Mouse (Mus musculus) forebrain, embryonic 10.5 days (tissue): Measurements from ENCODE around the gene Rprd1b. TPM values are rescaled to one million over a fixed set of nuclear protein-coding genes. Genes with fewer than 3 reads are reported as not detected.
"Not testable (repeated sequence)": the region's sequence is repeated elsewhere in the genome, so short reads cannot be mapped to it uniquely, and the experiment has no call there.

Source experiments
- DNase-seq: peaks from one replicate; pipeline ENCODE4 v3.0.0-alpha.2; 2017; ENCODE audit warnings: low spot score; ENCODE audit errors: extremely low spot score
- H3K27ac ChIP-seq: fragments of 300-500 bp; sonication (generic); 2 replicates; pipeline ENCODE4 v1.5.1; 2016; ENCODE audit warnings: mild to moderate bottlenecking
- H3K27me3 ChIP-seq: fragments of 300-500 bp; sonication (generic); 2 replicates; pipeline ENCODE4 v1.6.1; 2016; ENCODE audit warnings: mild to moderate bottlenecking; ENCODE audit not compliant: poor library complexity, severe bottlenecking
- H3K36me3 ChIP-seq: fragments of 300-500 bp; sonication (generic); replicated peaks from 2 replicates; pipeline ENCODE4 v1.6.1; 2016; ENCODE audit warnings: mild to moderate bottlenecking, moderate library complexity
- H3K4me1 ChIP-seq: fragments of 300-500 bp; sonication (generic); 2 replicates; pipeline ENCODE4 v1.6.1; 2016
- H3K4me3 ChIP-seq: fragments of 300-500 bp; sonication (generic); 2 replicates; pipeline ENCODE4 v1.5.1; 2016; ENCODE audit warnings: mild to moderate bottlenecking, moderate library complexity
- H3K9me3 ChIP-seq: fragments of 300-500 bp; sonication (generic); 2 replicates; pipeline ENCODE4 v1.6.1; 2016; ENCODE audit warnings: mild to moderate bottlenecking, moderate library complexity
- WGBS: fragments of 180-500 bp; shearing (Covaris S2); methylation state at CpG from one replicate; pipeline ENCODE4 v1.1.7; 2016; 5-methylcytosine and 5-hydroxymethylcytosine counted together
- polyA plus RNA-seq: library from polyadenylated mRNA; unstranded; fragments of >200 nt; fragmentation: Nextera tagmentation; extraction: Ambion mirVana; gene quantifications from 2 replicates; pipeline ENCODE4 v1.2.1, GENCODE M21; 2016

Rprd1b gene
- polyA plus RNA-seq, 1 experiment from 2014 or later = 59.3 TPM

GRCm38 (mm10) chr2:158048718-158049117 lies 20.4 kb downstream of the Rprd1b start:
- WGBS = 96% methylated on average over 1 of the region's 1 CpGs
- Histone ChIP-seq H3K9me3 (no peaks in the 10 kb centered on the region), H3K27me3 (no peaks in the 10 kb centered on the region), H3K27ac (no peak overlapping the region), H3K36me3 (peaks cover 88% of the 10 kb centered on the region), H3K4me1 (no peaks in the 10 kb centered on the region), H3K4me3 (no peak overlapping the region)
- no peak for DNase-seq

GRCm38 (mm10) chr2:158050116-158050515 lies 21.8 kb downstream of the Rprd1b start:
- peaks cover 83% of the 10 kb centered on the region for H3K36me3 ChIP-seq
- no peaks in the 10 kb centered on the region for H3K4me1 ChIP-seq
- no peak overlapping the region for H3K4me3 ChIP-seq
- 94% methylated on average over 8 of the region's 8 CpGs for WGBS
- H3K9me3 ChIP-seq = no peaks in the 10 kb centered on the region
- H3K27me3 ChIP-seq = no peaks in the 10 kb centered on the region
- H3K27ac ChIP-seq = no peak overlapping the region
- DNase-seq = peak; percentile 7

- H3K27me3 ChIP-seq = no peaks in the 10 kb centered on the region
- no peak overlapping the region for H3K4me3 ChIP-seq
- H3K36me3 ChIP-seq = peaks cover 85% of the 10 kb centered on the region
- WGBS = 95% methylated on average over 3 of the region's 3 CpGs
- H3K27ac ChIP-seq = no peak overlapping the region
- no peaks in the 10 kb centered on the region for H3K4me1 ChIP-seq
- H3K9me3 ChIP-seq = no peaks in the 10 kb centered on the region
- DNase-seq = peak; percentile 12
These were observed 26.3 kb downstream of the Rprd1b start for GRCm38 (mm10) chr2:158054596-158054995.

- 87% methylated on average over 8 of the region's 8 CpGs for WGBS
- not testable (repeated sequence) for H3K4me3 ChIP-seq, H3K27me3 ChIP-seq, H3K27ac ChIP-seq, H3K9me3 ChIP-seq, H3K4me1 ChIP-seq
- DNase-seq = peak; percentile 6
- peaks cover 85% of the 10 kb centered on the region for H3K36me3 ChIP-seq
These were observed 27.1 kb downstream of the Rprd1b start for GRCm38 (mm10) chr2:158055383-158055782.

GRCm38 (mm10) chr2:158057030-158057429 lies 28.7 kb downstream of the Rprd1b start:
- WGBS = 91% methylated on average over 3 of the region's 3 CpGs
- Histone ChIP-seq H3K27ac (no peak overlapping the region), H3K4me3 (no peak overlapping the region), H3K9me3 (no peaks in the 10 kb centered on the region), H3K4me1 (no peaks in the 10 kb centered on the region), H3K36me3 (peaks cover 89% of the 10 kb centered on the region), H3K27me3 (no peaks in the 10 kb centered on the region)
- DNase-seq = peak; percentile 7

GRCm38 (mm10) chr2:158058534-158058933 lies 30.2 kb downstream of the Rprd1b start:
- Histone ChIP-seq H3K27ac (no peak overlapping the region), H3K27me3 (no peaks in the 10 kb centered on the region), H3K36me3 (peaks cover 92% of the 10 kb centered on the region), H3K4me1 (no peaks in the 10 kb centered on the region), H3K4me3 (no peak overlapping the region), H3K9me3 (no peaks in the 10 kb centered on the region)
- no peak for DNase-seq
- 95% methylated on average over 10 of the region's 10 CpGs for WGBS

- peak; percentile 12 for DNase-seq
- WGBS = 89% methylated on average over 8 of the region's 8 CpGs
- no peaks in the 10 kb centered on the region for H3K4me1 ChIP-seq
- H3K4me3 ChIP-seq = no peak overlapping the region
- no peaks in the 10 kb centered on the region for H3K27me3 ChIP-seq
- no peak overlapping the region for H3K27ac ChIP-seq
- H3K9me3 ChIP-seq = no peaks in the 10 kb centered on the region
- peaks cover 97% of the 10 kb centered on the region for H3K36me3 ChIP-seq
These were observed 31.4 kb downstream of the Rprd1b start for GRCm38 (mm10) chr2:158059666-158060105.

- Histone ChIP-seq H3K27me3 (no peaks in the 10 kb centered on the region), H3K4me1 (peaks cover 3% of the 10 kb centered on the region; the same call in 1 of the 2 replicates), H3K36me3 (peaks cover 93% of the 10 kb centered on the region), H3K4me3 (no peak overlapping the region), H3K9me3 (no peaks in the 10 kb centered on the region), H3K27ac (no peak overlapping the region)
- DNase-seq = no peak
- WGBS = 97% methylated on average over 3 of the region's 3 CpGs
These were observed 34.7 kb downstream of the Rprd1b start for GRCm38 (mm10) chr2:158063036-158063435.

GRCm38 (mm10) chr2:158064571-158065048 lies 36.3 kb downstream of the Rprd1b start:
- H3K36me3 ChIP-seq = peaks cover 88% of the 10 kb centered on the region
- no peaks in the 10 kb centered on the region for H3K9me3 ChIP-seq
- 77% methylated on average over 3 of the region's 3 CpGs for WGBS
- no peak overlapping the region for H3K27ac ChIP-seq
- DNase-seq = no peak
- H3K4me3 ChIP-seq = no peak overlapping the region
- H3K4me1 ChIP-seq = peaks cover 3% of the 10 kb centered on the region; the same call in 1 of the 2 replicates
- no peaks in the 10 kb centered on the region for H3K27me3 ChIP-seq

- no peak for DNase-seq
- Histone ChIP-seq H3K27ac (no peak overlapping the region), H3K9me3 (no peaks in the 10 kb centered on the region), H3K4me1 (peaks cover 3% of the 10 kb centered on the region; the same call in 1 of the 2 replicates), H3K4me3 (no peak overlapping the region), H3K36me3 (peaks cover 87% of the 10 kb centered on the region), H3K27me3 (no peaks in the 10 kb centered on the region)
- WGBS = 87% methylated on average over 5 of the region's 5 CpGs
These were observed 36.8 kb downstream of the Rprd1b start for GRCm38 (mm10) chr2:158065064-158065463.

GRCm38 (mm10) chr2:158066456-158066855 lies 38.2 kb downstream of the Rprd1b start:
- H3K9me3 ChIP-seq = no peaks in the 10 kb centered on the region
- no peak overlapping the region for H3K4me3 ChIP-seq
- H3K27me3 ChIP-seq = no peaks in the 10 kb centered on the region
- H3K4me1 ChIP-seq = peaks cover 3% of the 10 kb centered on the region; the same call in 1 of the 2 replicates
- peaks cover 87% of the 10 kb centered on the region for H3K36me3 ChIP-seq
- no peak overlapping the region for H3K27ac ChIP-seq
- DNase-seq = no peak

GRCm38 (mm10) chr2:158067260-158067824 lies 39.0 kb downstream of the Rprd1b start:
- Histone ChIP-seq H3K4me1 (peaks cover 3% of the 10 kb centered on the region; the same call in 1 of the 2 replicates), H3K27me3 (no peaks in the 10 kb centered on the region), H3K9me3 (no peaks in the 10 kb centered on the region), H3K4me3 (no peak overlapping the region), H3K36me3 (peaks cover 87% of the 10 kb centered on the region), H3K27ac (no peak overlapping the region)
- 93% methylated on average over 5 of the region's 5 CpGs for WGBS
- DNase-seq = no peak

GRCm38 (mm10) chr2:158068444-158068971 lies 40.2 kb downstream of the Rprd1b start:
- peaks cover 3% of the 10 kb centered on the region; the same call in 1 of the 2 replicates for H3K4me1 ChIP-seq
- H3K36me3 ChIP-seq = peaks cover 90% of the 10 kb centered on the region
- DNase-seq = no peak
- no peak overlapping the region for H3K4me3 ChIP-seq
- H3K27ac ChIP-seq = no peak overlapping the region
- H3K9me3 ChIP-seq = no peaks in the 10 kb centered on the region
- no peaks in the 10 kb centered on the region for H3K27me3 ChIP-seq
